Mouse (Mus musculus): ENCODE results near the gene Rhoc. TPM values are rescaled to one million over a fixed set of nuclear protein-coding genes. Genes with fewer than 3 reads are reported as not detected.

The Rhoc gene
- polyA plus RNA-seq, 1 experiment from 2014 or later = 78.9 TPM

DNA sequence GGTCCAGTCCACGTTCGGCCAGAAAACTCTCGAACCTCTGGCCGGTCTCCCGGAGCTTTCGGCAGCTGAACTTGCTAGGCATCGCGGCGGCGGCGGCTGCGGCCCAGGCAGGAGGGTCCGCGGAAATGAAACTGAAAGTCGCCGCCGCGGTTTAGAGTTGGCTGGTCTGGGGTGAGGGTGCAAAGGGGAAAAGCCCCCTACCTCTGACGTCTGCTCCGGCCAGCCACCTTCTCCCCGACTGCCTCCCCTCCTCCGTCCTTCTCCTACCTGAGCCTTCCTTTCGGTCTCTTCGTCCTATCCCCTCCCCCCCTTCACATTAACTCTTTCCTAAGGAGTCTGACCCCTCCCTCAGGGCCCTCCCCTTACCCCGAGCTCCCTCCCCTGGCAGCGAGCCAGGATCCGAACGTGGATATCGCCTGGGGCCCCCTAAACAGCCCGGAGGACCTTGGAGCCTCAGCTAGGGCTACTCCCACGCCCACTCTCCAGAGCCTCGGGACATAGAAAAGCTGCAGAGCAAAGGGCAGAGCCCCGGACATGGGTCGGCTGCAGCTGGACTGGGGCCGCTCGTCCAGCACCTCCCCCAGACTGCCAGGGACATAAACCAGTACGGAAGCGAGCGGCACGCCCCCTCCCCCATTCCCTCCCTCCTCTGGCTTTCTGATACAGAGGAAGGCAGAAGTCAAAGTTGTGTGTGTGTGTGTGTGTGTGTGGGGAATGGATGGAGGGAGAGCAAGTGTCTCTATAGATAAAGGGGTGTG lies 30.0 kb downstream of the Rhoc start, which contains the start of gene Mov10:
TSS of gene Mov10 (minus strand) at position 573 of the 758 bp plus-strand sequence.
- WGBS = under 1% methylated on average over 40 of the region's 40 CpGs
- ATAC-seq (ENCODE audit: low FRiP score, low read depth) = peak; percentile 75
- Histone ChIP-seq H3K9ac (replicated peaks) (peak within 1 kb of the TSS; percentile 78), H3K27ac (replicated peaks) (peak within 1 kb of the TSS; percentile 49; the same call in 1 of the 2 replicates), H3K4me1 (peaks cover 17% of the 10 kb centered on the region), H3K9me3 (no peaks in the 10 kb centered on the region), H3K36me3 (peaks cover 5% of the 10 kb centered on the region; the same call in 1 of the 2 replicates), H3K4me2 (replicated peaks) (peak within 1 kb of the TSS; percentile 94), H3K4me3 (peak within 1 kb of the TSS; percentile 64), H3K27me3 (no peaks in the 10 kb centered on the region)

DNA sequence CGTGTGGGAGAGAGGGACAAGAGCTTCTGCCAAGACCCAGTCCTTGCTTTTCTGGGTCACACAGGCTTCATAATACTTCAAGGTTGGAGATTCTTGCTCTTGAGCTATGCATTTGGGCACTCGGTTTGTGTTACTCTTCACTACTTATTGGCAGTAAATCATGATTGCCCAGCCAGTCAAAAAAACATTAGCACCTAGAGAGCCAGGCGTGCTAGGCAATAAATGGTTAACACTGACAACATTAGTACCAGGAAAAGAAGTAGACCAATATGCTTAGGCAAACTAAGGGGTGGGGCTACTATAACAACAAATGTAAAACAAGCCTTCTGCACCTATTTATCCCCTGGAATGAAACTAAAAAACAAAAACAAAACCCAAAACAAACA lies 30.6 kb downstream of the Rhoc start:
- no peaks in the 10 kb centered on the region for H3K27me3 ChIP-seq
- ATAC-seq (ENCODE audit: low FRiP score, low read depth) = no peak
- H3K4me3 ChIP-seq = peak overlapping the region; percentile 64
- WGBS = 10% methylated on average over 3 of the region's 3 CpGs
- H3K36me3 ChIP-seq = peaks cover 5% of the 10 kb centered on the region; the same call in 1 of the 2 replicates
- H3K9me3 ChIP-seq = no peaks in the 10 kb centered on the region
- peak overlapping the region; percentile 94 for H3K4me2 ChIP-seq (replicated peaks)
- H3K4me1 ChIP-seq = peaks cover 17% of the 10 kb centered on the region
- no peak overlapping the region for H3K9ac ChIP-seq (replicated peaks)
- no peak overlapping the region for H3K27ac ChIP-seq (replicated peaks)

GRCm38 (mm10) chr3:104820426-104820825 lies 32.3 kb downstream of the Rhoc start:
- Histone ChIP-seq H3K4me3 (no peak overlapping the region), H3K4me2 (replicated peaks) (no peak overlapping the region), H3K9ac (replicated peaks) (no peak overlapping the region), H3K27me3 (no peaks in the 10 kb centered on the region), H3K4me1 (peaks cover 17% of the 10 kb centered on the region), H3K36me3 (peaks cover 9% of the 10 kb centered on the region), H3K27ac (replicated peaks) (no peak overlapping the region), H3K9me3 (no peaks in the 10 kb centered on the region)
- WGBS = 57% methylated on average over 1 of the region's 1 CpGs
- no peak for ATAC-seq (ENCODE audit: low FRiP score, low read depth)

DNA sequence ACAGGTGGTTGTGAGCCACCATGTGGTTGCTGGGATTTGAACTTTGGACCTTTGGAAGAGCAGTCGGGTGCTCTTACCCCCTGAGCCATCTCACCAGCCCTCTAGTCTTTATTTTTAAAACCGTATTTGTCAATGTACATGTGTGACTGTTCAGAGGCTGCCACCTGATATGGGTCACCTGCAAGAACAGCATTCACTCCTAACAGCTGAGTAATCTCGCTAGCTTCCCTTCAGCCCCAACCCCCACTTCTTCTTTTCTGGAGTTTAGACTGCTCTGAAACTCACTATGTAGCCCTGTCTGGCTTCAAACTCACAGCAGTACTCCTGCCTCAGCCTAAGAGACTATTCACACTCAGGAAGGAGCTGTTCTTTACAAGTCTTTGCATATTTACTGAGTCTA lies 34.2 kb downstream of the Rhoc start:
- Histone ChIP-seq H3K4me1 (peaks cover 9% of the 10 kb centered on the region), H3K27me3 (no peaks in the 10 kb centered on the region), H3K36me3 (peaks cover 27% of the 10 kb centered on the region), H3K27ac (replicated peaks) (no peak overlapping the region), H3K9ac (replicated peaks) (no peak overlapping the region), H3K4me2 (replicated peaks) (no peak overlapping the region), H3K4me3 (no peak overlapping the region), H3K9me3 (no peaks in the 10 kb centered on the region)
- no peak for ATAC-seq (ENCODE audit: low FRiP score, low read depth)
- 93% methylated on average over 3 of the region's 3 CpGs for WGBS

GRCm38 (mm10) chr3:104835797-104836196 lies 47.6 kb downstream of the Rhoc start:
- Histone ChIP-seq H3K27me3 (no peaks in the 10 kb centered on the region), H3K4me1 (no peaks in the 10 kb centered on the region), H3K9me3 (no peaks in the 10 kb centered on the region), H3K4me3 (no peak overlapping the region), H3K27ac (replicated peaks) (no peak overlapping the region), H3K36me3 (peaks cover 44% of the 10 kb centered on the region), H3K9ac (replicated peaks) (no peak overlapping the region), H3K4me2 (replicated peaks) (no peak overlapping the region)
- no peak for ATAC-seq (ENCODE audit: low FRiP score, low read depth)
- WGBS = 98% methylated on average over 3 of the region's 3 CpGs

DNA sequence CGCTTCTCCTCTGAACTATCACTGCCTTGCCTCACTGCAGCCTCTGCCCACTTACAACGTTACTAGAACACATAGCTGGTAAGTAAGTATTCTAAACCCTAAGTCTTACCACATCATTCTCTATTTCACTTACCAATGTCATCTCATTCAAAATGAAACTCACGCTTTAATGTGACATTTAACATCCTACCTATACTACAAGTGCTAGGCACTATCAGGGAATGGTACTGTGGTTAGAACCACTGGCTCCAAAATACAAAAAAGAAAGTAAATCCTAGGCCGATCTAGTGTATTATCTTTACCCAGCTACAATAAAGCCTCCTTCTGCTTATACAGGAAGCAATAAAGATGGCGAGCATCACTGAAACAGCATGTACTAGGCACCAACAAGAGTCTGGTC lies 52.9 kb downstream of the Rhoc start:
- WGBS = 95% methylated on average over 5 of the region's 5 CpGs
- no peaks in the 10 kb centered on the region for H3K4me1 ChIP-seq
- H3K4me2 ChIP-seq (replicated peaks) = no peak overlapping the region
- no peaks in the 10 kb centered on the region for H3K9me3 ChIP-seq
- peaks cover 46% of the 10 kb centered on the region for H3K36me3 ChIP-seq
- no peak for ATAC-seq (ENCODE audit: low FRiP score, low read depth)
- no peak overlapping the region for H3K9ac ChIP-seq (replicated peaks)
- no peaks in the 10 kb centered on the region for H3K27me3 ChIP-seq
- H3K27ac ChIP-seq (replicated peaks) = no peak overlapping the region
- H3K4me3 ChIP-seq = no peak overlapping the region

Other genes with a start within 250 kb of the Rhoc start
- 21.4 and 23.6 TPM in 2 replicates for gene Slc16a1, start 149.7 kb upstream of the Rhoc start, polyA plus RNA-seq (2016; fragmentation: Nextera tagmentation; extraction: Ambion mirVana)
- 0.66 and 0.86 TPM in 2 replicates for gene Ppm1j, start 7.3 kb upstream of the Rhoc start, polyA plus RNA-seq (2016; fragmentation: Nextera tagmentation; extraction: Ambion mirVana)
- gene Fam19a3, start 6.5 kb upstream of the Rhoc start, polyA plus RNA-seq (2016; fragmentation: Nextera tagmentation; extraction: Ambion mirVana) = not detected in 2 replicates
- 14.6 and 15.2 TPM in 2 replicates for gene Mov10, start 30.2 kb downstream of the Rhoc start, polyA plus RNA-seq (2016; fragmentation: Nextera tagmentation; extraction: Ambion mirVana)
- gene St7l, start 75.6 kb downstream of the Rhoc start, polyA plus RNA-seq (2016; fragmentation: Nextera tagmentation; extraction: Ambion mirVana) = 40.9 and 44.5 TPM in 2 replicates
- gene Capza1, start 76.1 kb downstream of the Rhoc start, polyA plus RNA-seq (2016; fragmentation: Nextera tagmentation; extraction: Ambion mirVana) = 220 and 225 TPM in 2 replicates
- gene Wnt2b, start 173.5 kb downstream of the Rhoc start, polyA plus RNA-seq (2016; fragmentation: Nextera tagmentation; extraction: Ambion mirVana) = 1.3 and 1.7 TPM in 2 replicates